Mouse (Mus musculus): ENCODE measurements around the gene Car9. TPM values are rescaled to one million over a fixed set of nuclear protein-coding genes. Genes with fewer than 3 reads are reported as not detected.

Gene Car9
- polyA plus RNA-seq, 1 experiment from 2014 or later, result 1.6 TPM

GRCm38 (mm10) chr4:43493186-43493845 lies 13.4 kb upstream of the Car9 start:
- peak; percentile 99 for DNase-seq (ENCODE audit: low spot score)

- no peak for DNase-seq (ENCODE audit: low spot score)
Observed at GRCm38 (mm10) chr4:43493846-43494240, 12.9 kb upstream of the Car9 start.

GRCm38 (mm10) chr4:43496587-43496986 lies 10.2 kb upstream of the Car9 start:
- DNase-seq (ENCODE audit: low spot score), result no peak

- DNase-seq (ENCODE audit: low spot score), result no peak
Observed at GRCm38 (mm10) chr4:43497405-43497804, 9.4 kb upstream of the Car9 start.

- no peak for DNase-seq (ENCODE audit: low spot score)
Observed at GRCm38 (mm10) chr4:43497946-43498345, 8.8 kb upstream of the Car9 start.

GRCm38 (mm10) chr4:43498983-43499382 lies 7.8 kb upstream of the Car9 start:
- peak; percentile 66 for DNase-seq (ENCODE audit: low spot score)

- peak; percentile 66 for DNase-seq (ENCODE audit: low spot score)
Observed at GRCm38 (mm10) chr4:43499407-43500333, 7.1 kb upstream of the Car9 start, which contains the start of gene Arhgef39. Gene Arhgef39, minus strand, starts transcription at chr4:43499695.

- no peak for DNase-seq (ENCODE audit: low spot score)
Observed at GRCm38 (mm10) chr4:43503041-43503440, 3.7 kb upstream of the Car9 start.

GRCm38 (mm10) chr4:43503506-43503905 lies 3.3 kb upstream of the Car9 start:
- no peak for DNase-seq (ENCODE audit: low spot score)

GRCm38 (mm10) chr4:43504269-43504668 lies 2.5 kb upstream of the Car9 start:
- DNase-seq (ENCODE audit: low spot score), result peak; percentile 32

GRCm38 (mm10) chr4:43506074-43506473 lies 692 bp upstream of the Car9 start:
- DNase-seq (ENCODE audit: low spot score), result no peak

- no peak for DNase-seq (ENCODE audit: low spot score)
Observed at GRCm38 (mm10) chr4:43507938-43508665, 1.3 kb downstream of the Car9 start.

- DNase-seq (ENCODE audit: low spot score), result peak; percentile 80
Observed at GRCm38 (mm10) chr4:43508666-43508997, 1.9 kb downstream of the Car9 start.

GRCm38 (mm10) chr4:43509109-43509508 lies 2.3 kb downstream of the Car9 start:
- DNase-seq (ENCODE audit: low spot score), result no peak

- DNase-seq (ENCODE audit: low spot score), result no peak
Observed at GRCm38 (mm10) chr4:43511675-43512454, 5.1 kb downstream of the Car9 start.

GRCm38 (mm10) chr4:43512653-43513052 lies 5.9 kb downstream of the Car9 start:
- no peak for DNase-seq (ENCODE audit: low spot score)

- DNase-seq (ENCODE audit: low spot score), result no peak
Observed at GRCm38 (mm10) chr4:43513300-43513699, 6.5 kb downstream of the Car9 start.

- DNase-seq (ENCODE audit: low spot score), result no peak
Observed at GRCm38 (mm10) chr4:43513791-43514190, 7.0 kb downstream of the Car9 start.

- no peak for DNase-seq (ENCODE audit: low spot score)
Observed at GRCm38 (mm10) chr4:43515764-43516708, 9.3 kb downstream of the Car9 start.

GRCm38 (mm10) chr4:43519551-43519950 lies 12.8 kb downstream of the Car9 start:
- no peak for DNase-seq (ENCODE audit: low spot score)

Measured in thymus, postnatal 0 days (tissue).